Mouse (Mus musculus): Measurements from ENCODE around the gene Scn4a.
A peak's percentile ranks its signal among the peaks of the same experiment; 100 is the strongest.

The Scn4a gene

DNA sequence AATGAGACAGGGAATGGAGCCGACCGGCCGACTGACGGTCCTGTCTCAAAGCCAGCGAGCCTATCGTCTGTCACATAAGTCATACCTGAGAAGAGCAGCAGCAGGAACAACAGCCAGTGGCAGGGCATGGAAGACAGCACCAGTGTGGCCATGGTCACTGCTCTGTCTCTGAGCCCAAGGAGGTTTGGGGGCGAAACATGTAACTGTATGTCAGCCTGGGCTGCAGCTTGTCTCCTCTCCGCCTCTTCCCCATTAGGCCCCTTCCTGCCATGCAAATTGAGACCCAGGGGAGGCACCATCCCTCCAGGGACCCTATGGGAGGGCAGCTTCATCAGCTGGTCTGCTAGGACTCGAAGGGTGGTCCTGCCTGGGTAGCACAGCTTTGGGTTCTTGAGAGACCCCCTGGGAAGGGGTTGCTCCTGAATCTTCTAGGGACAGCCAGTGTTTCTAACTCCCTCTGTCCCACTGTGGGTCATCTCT, 38.7 kb downstream of the Scn4a start, which contains the start of gene Cd79b:
Gene Cd79b (minus strand): TSS at position 430 of the 480 bp plus-strand sequence.
- no peak for DNase-seq (ENCODE audit: extremely low spot score)

DNA sequence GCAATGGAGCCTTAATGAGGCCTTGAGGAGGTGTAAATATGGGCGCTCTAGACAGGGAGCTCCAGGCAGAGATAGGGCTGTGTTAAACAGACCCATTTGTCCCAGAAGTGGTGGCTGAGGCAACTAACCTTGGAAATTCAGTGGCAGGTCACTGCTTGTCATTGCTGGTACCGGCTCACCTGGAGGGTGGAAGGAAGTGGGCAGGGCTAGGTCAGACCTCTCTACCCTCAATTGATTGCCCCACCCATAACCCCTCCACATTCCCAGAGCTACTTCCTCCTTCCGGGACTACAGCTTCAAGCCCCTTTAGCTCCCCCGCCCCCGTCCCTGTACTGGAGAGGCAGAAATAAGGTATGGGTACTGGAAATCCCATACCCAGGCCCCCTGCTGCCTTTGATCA, 39.6 kb downstream of the Scn4a start:
- no peak for DNase-seq (ENCODE audit: extremely low spot score)

DNA sequence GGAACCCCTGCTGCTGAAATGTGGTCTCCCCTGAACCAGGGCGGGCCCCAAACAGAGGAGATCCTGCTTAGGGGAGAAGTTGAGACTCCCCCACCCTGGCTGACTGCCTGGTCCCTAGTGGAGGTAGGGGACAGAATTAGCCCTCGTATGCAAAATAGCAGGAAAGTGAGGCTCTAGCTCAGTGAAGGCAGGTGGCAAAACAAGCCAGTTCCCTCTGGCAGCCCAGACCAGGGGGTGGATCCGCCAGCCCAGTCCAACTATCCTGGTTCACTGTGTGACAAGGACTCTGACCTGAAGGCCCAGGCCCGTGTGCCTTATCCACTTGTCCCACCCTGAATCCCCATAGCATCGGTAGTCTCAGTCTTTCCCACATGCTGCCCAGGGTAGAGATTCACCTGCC, 43.0 kb downstream of the Scn4a start:
- no peak for DNase-seq (ENCODE audit: extremely low spot score)

DNA sequence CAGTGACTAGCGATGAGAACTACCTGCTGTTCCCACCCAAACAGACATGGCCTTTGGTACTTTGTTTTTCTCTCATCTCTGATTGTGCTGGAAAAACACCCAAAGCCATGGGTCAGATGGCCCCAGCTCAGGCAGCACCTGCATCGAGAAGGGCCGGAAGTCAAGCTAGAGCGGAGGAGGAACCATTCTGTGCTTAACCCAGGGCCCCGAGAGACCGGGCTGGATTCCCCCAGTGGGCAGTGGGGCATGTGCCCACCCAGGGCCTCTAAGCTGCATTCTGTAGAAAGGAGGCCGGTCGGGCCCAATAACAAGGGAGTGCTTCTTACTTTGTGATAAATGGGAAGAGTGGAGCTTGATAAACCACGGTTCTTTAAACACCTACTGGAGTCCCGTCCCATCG, 44.9 kb downstream of the Scn4a start:
- no peak for DNase-seq (ENCODE audit: extremely low spot score)

DNA sequence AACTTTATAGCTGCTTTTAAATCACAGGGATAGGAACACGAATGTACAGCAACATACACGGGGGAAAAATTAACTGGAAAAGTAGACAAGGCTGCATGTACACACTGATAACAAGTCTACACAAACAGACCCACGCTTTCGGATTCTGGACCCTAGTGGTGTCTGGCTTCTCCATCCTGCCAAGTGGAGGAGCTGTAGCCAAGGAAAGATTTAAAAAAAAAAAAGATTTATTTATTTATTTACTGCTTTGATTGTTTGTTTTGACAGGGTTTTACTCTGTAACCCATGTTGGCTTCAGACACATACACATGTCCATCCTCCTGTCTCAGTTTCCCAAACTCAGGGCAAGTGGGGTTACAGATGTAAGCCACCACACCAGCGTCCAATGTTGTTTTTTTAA, 45.7 kb downstream of the Scn4a start:
- DNase-seq (ENCODE audit: extremely low spot score): no peak

DNA sequence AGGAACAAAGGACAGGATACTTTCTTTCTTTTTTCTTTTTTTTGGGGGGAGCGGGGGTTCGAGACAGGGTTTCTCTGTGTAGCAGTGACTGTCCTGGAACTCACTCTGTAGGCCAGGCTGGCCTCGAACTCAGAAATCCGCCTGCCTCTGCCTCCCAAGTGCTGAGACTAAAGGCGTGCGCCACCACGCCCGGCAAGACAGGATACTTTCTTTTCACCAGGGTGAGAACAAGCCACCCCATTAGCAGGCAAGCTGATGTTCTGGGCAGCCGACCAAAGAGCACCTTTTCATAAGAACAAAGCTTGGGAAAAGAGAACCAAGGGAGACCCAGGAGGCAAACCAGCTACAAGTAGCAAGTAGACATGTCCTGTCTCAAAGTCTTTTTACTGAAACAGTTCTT, 46.3 kb downstream of the Scn4a start:
- no peak for DNase-seq (ENCODE audit: extremely low spot score)

DNA sequence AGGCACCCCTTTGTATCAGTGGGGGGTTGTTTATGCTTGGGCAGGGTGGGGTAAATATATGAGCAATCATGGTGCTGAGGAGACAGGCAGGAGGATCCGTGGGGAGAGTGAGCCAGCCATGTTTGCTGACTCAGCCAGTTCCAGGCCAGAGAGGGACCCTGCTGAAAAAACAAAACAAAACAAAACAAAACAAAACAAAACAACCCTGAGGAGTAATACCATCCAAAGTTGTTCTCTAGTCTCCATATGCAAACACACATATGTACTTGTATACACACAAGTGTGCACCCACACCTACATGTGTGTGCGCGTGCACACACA, 47.1 kb downstream of the Scn4a start:
- no peak for DNase-seq (ENCODE audit: extremely low spot score)

DNA sequence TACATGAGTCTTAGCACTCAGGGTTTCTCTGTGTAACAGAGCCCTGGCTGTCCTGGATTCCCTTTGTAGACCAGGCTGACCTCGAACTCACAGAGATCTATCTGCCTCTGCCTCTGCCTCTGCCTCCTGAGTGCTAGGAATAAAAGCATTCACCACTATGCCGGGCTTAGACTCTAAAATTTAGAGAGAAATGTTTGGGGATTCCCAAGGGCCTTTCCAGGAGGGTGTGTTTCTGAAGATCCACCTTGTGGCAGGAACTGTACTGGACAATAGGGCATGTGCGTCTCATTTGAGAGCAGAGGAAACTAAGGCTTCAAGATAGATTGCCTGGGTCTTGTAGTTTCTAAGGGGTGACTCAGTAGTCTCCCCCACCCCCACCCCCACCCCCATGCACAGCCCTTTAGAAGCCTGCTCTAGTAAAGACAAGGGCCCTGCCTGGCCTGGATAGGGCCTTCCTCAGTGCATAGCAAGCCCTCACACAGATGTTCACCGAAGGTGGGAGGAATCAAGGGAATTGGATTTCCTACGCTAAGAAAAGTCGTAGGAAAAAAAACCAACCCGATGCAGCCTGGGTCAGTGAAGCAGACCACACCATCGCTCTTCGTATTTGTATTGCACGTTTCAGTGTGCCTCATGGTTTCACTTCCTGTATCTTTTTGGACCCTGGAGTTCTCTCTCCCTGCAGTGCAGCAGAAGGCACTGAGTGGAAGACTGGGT, 47.6 kb downstream of the Scn4a start:
- no peak for DNase-seq (ENCODE audit: extremely low spot score)

DNA sequence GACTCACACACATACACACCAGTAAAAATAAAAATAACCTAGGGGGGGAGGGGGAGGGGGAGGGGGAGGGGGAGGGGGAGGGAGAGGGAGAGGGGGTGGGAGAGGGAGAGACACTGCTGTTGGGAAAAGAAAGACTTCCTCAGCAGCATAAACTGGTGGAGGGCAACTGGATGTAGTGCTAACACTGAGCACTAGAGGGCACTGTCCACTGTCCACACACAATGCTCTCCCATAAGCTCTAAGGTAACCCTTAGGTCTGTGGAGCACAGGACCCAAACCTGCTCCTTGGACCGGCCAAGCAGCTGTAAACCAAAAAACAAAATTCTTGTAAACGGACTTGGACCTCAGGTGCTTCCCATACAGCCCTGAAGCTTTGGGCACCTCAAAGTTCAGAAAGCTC, 50.5 kb downstream of the Scn4a start:
- peak; percentile 74 for DNase-seq (ENCODE audit: extremely low spot score)

DNA sequence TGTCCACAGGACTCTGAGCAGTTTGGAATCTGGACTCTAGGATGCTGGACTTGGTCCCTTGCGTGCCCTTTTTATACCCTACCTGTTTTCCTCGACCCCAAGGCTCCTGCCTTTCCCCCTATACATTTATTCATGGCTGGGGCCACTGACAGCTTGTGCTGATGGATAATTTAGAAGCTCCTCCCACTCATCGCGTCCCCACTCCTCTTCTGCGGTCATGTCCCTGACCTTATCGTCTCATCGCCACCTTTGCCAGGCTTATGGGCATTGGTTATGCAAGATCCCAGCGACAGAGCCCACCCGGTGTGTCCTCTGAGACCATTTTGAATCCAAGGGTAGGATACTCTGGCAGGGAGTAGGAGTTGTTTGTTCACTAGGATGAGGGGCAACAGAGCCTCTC, 51.3 kb downstream of the Scn4a start, which contains the start of gene Gh:
Gene Gh (minus strand): TSS at position 101 of the 400 bp plus-strand sequence.
- no peak for DNase-seq (ENCODE audit: extremely low spot score)

DNA sequence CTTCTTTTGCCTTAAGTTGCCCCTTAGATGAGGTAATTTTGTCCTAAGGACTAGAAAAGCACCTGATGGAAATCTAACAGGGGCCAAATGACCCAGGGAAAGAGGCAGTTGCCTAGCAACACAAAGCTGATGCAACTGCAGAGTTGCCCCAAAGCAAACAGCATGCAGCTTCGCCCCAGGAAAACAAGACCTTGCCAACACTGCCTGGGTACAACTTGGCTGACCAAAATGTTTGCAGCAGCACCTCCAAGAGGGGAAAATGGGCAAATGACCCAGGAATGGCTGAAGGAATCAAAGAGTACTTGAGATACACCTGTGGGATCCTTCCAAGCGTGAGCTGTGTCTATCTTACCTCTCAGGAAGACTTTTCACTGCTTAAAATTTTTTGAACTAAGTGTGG, 61.2 kb downstream of the Scn4a start:
- no peak for DNase-seq (ENCODE audit: extremely low spot score)

DNA sequence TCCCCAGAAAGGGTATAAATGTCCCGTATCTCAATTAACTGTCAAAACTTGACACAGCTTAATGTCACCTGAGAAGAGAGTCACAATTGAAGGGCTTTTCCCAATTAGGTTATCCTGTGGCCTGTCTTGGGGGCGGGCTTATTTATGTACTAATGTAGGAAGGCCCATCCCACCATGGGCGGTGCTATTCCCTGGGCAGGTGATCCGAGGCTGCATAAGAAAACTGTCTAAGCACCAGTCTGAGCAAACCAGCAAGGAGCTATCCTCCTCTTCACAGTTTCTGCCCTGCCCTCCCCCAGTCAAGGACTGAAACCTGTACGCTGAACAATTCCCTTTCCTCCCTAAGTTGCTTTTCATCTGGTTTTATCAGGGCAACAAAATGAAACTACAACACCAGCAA, 62.7 kb downstream of the Scn4a start:
- no peak for DNase-seq (ENCODE audit: extremely low spot score)

DNA sequence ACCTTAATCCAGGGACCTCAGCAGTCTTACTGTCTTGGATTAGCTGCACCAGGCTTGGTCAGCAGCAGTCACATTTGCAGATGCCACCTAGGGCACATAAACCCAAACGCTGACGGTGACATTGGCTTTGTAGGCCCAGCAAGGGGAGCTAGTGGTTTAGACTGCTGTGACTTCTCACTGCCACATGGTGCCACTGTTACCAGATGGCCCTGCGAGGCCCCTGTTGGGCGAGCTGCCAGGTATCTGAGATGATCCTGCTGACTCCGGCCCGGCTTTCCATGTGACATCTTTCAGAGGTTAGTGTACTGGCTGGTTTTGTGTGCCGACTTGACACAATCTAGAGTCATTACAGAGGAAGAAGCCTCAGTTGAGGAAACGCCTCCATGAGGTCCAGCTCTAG, 63.7 kb downstream of the Scn4a start:
- no peak for DNase-seq (ENCODE audit: extremely low spot score)

DNA sequence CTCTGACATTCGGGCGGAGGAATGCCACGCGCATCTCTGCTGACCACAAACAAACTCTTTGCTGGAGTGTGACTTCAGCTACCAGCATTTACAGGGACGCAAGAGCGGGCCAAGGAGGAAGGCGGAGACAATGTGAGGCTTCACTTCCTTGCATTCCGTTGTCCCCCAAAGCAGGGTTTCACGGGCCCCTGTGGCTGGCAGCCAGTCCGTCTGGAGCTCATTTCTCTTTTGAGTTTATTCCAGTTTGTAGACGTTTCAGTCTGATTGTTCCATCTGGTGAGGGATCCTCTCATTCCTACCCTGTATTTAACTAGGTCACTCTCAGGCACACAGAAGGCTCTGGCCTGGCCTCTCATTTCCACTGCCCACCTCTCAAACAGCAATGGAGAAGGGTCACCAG, 66.1 kb downstream of the Scn4a start:
- DNase-seq (ENCODE audit: extremely low spot score): no peak

DNA sequence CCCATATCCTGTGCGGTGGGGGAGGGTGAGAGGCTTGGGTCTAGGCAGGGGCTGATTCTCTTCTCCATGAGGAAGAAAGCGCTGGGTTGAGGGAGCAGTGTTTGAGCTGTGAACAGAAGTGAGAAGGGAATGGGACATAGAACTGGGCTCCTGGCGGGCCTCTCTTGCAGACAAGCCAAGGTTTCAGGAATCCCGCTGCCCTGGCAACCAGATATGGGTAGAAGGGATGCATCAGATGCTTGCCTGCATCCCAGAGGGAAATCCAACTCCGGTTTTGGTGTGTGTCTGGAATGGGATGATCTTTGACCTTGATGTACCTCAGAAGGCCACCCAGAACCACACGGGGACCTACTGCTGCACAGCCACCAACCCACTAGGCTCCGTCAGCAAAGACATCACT, 66.9 kb downstream of the Scn4a start:
- no peak for DNase-seq (ENCODE audit: extremely low spot score)

DNA sequence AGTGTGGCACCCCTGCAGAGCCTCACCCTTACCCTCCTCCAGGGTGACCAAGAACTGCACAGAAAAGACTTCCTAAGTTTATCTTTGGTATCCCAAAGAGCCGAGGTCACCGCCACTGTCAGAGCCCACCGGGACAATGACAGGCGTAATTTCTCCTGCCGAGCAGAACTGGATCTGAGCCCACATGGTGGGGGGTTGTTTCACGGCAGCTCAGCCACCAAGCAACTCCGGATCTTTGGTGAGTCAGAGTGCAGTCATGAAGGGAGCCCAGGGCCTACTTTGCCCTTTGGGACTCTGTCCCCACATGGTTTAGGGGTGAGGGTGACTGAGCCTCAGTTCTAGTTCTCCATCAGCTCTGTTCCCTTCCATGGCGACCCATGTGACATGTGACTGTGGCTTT, 69.0 kb downstream of the Scn4a start:
- DNase-seq (ENCODE audit: extremely low spot score): no peak

DNA sequence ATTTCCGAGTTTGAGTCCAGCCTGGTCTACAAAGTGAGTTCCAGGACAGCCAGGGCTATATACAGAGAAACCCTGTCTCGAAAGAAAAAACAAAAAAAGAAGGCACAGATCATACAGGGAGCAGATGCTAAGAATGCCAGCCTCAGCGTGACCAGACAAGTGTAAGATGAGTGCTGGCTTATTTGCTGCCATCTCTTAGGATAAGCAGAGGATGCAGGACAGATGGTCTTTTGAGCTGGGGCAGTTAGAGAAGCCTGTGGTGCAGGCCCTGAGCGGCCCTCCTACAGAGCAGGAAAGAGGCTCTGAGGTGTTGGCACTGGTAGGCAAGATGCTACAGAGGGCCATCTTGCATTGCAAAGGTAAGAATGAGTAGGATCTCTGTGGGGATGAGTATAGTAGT, 69.7 kb downstream of the Scn4a start:
- no peak for DNase-seq (ENCODE audit: extremely low spot score)

DNA sequence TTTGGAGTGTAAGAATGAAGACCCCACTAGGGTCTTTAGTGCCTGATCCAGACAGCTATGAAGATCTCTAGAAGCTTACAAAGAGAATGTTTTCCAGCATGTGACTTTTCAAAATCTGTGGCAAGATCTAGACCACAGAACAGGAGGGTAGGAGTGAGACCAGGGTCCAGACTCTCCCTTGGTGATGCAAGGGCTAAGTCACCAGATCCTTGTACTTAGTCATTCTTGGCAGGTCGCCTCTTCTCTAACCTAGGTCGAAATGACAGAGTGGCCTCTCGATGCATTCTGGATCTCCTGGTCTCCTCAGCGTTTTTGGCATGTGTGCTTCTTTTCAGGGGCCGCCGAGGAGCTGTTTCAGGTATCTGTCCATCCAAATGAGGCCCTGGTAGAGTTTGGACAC, 70.6 kb downstream of the Scn4a start:
- no peak for DNase-seq (ENCODE audit: extremely low spot score)

DNA sequence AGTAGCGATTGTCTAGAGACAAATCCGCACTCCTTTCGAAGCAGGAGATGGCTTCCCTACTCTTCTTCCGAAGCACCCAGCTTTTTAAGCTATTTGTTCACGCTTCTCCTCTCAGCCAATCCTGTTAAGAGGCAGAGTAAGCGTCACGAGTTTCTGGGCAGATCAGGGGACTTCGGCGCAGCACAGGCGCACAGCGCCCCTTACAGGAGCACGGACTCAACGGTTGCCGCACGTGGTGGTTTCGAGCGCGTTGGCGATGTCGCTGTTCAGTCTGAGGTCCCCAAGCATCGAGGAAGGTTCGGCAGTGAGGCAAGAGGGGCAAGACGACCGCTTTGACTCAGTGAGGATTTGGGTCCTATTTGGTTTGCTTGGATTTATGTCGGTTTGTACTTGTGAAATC, 76.6 kb downstream of the Scn4a start, which contains the start of gene Tcam1:
Gene Tcam1 (plus strand): TSS at position 219 of the 400 bp plus-strand sequence.
- DNase-seq (ENCODE audit: extremely low spot score): peak; percentile 92

DNA sequence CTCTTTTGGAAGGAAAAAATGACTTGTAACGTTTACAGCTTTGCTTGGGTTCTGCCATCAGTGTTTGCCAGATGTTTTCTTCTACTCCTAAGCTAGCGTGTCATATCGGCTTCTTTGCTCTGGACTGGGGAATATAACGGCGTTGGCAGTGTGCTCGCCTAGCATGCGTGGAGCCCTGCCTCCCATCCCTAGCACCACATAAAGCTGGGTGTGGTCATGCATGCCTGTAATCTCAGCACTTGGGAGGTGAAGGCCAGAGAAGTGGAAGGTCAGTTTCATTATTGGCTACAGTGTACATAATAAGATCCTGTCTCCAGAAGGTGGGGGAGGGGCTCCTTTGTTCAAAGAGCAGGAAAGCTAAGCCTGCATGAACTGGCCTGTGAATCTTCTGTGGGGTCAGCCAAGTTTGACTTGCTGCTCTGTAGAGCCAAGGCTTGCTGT, 78.1 kb downstream of the Scn4a start:
- DNase-seq (ENCODE audit: extremely low spot score): no peak

DNA sequence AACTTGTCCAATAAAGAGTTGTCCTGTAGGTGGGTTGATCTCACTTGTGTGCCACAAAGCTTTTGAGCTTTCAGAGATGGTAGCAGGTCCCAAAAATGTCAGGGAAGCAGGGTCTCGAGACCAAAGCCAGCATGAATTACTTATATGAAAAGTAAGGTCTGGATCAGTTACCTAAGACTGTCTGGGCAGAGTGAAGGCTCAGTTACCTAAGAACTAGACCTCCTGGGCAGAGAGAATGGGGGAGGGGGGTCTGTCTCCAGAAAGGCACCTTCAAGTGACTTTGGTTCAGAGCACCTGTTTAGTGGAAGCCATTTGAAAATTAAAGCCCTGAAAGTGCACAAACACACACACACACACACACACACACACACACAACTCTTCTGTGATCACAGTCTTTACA, 78.7 kb downstream of the Scn4a start:
- DNase-seq (ENCODE audit: extremely low spot score): no peak

DNA sequence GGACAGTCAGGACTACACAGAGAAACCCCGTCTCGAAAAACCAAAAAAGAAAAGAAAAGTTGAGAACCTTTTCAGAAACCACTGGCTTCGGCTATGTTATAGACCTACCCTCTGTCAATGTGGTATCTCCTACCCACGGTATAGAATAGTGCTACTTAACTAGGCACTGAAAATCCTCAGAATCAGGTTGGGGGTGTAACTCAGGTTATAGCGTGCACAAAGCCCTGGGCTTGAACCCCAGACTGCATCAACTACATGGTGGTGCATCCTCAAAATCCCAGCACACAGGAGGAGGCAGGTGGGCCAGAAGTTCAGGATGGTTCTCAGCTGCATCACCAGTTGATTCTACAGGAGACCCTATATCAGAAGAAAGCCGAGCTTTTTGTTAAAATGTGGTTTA, 79.3 kb downstream of the Scn4a start:
- no peak for DNase-seq (ENCODE audit: extremely low spot score)

DNA sequence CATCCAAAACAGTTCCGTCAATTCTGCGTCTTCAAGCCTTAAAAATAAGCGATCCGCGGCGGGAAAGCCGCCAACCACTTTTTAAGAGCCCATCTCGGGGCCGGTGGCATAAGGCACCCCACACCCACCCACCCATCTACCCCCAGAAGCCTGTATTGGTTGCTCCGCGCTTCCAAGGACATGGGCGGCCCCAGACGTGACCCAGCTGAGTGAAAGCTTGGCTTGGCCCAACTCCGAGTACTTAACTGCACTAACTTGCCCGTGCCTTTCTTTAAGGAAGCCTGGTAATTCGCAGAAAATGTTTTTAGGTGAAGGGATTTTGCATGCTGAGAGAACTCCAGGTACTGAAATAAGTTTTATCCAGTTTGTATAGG, 79.8 kb downstream of the Scn4a start:
- DNase-seq (ENCODE audit: extremely low spot score): no peak

DNA sequence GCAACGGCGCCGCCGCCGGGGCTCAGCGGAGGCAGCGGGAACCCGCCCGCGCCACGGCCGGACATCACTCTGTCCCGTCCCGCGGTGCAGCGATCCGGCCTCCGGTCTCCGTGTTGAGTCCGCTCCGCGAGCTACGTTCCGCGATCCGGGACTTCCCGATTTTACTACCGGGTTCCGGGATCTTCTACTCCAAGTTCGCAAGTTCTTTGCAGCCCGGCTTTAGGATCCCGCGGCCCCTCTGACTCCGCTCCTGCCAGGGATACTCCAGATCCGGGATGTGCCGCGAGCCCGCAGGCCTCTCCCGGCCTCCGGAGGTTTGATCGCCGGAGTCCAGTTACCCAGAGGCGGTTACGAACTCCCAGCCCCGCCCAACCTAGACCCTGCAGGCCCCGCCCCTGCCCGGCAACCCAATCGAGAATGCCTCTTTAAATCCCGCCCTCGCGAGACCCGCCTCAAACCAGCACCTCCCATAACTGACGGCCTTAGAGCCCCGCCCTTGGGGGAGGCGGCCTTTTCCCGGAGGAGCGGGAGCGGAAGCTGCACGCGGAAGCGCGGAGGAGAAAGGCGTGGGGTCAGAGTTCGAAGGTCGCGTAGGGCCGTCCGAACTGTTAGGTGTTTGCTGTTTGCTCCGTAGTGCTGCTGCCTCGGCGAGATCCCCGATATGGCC, 80.3 kb downstream of the Scn4a start, which contains the start of gene Smarcd2:
Gene Smarcd2 (minus strand): TSS at position 329 of the 667 bp plus-strand sequence.
- DNase-seq (ENCODE audit: extremely low spot score): peak; percentile 100
